7 mouse cellular contexts compared by ENCODE assay signal in the genomic region with DNA sequence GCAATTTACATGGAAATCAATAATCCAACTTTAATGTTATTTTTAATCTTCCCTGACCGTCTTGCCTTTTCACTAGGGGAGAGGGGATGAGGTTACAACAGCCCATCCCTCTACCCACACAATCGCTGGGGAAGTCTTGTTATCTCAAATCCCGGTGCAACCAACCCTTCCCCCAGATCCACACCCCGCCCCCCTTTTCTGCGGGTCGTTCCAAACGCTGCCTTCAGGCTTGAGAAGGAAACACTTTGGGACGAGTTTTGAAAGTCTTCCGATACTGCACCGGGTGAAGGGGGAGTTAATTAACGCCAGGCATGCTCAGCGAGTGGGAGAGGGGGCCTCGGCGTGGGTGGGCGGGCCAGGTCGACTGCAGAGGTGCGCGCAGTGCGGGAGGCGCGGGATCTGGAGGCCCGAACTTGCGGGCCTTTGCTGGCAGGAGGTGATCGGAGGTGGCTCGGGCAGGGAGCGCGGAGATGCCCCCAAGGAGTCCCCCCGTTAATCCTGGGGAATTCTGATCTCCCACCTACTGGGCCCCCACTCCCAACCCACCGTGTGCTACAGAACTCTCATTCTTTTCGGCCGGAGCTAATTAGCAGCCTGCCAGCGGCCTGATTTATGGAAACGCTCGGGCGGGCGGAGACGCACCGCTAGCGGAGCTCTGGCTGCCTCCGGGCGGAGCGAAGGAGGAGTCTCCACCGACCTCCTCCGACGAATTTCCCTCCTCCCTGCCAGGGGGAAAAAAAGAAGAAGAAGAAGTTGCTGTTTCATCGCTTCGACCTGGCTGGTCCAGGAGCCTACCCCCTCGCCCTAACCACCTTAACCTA. TPM values are rescaled to one million over a fixed set of nuclear protein-coding genes. Genes with fewer than 3 reads are reported as not detected.
DNase-seq lines count a peak whose midpoint lies in the region; ATAC-seq lines count a peak whose summit lies in the region.

No protein-coding gene starts in this region.

- no peaks in the 10 kb centered on the region for H3K36me3 ChIP-seq in limb, embryonic 10.5 days
- H3K36me3 ChIP-seq in midbrain, embryonic 11.5 days (ENCODE audit: control insufficient read depth, insufficient read depth, low read length) = no peaks in the 10 kb centered on the region

- peak overlapping the region; percentile 62 for H3K4me3 ChIP-seq in limb, embryonic 10.5 days
- peak overlapping the region; percentile 36 for H3K4me3 ChIP-seq in midbrain, embryonic 11.5 days (ENCODE audit: low read depth, low read length)

- peak overlapping the region; percentile 65 for H3K9ac ChIP-seq in midbrain, embryonic 11.5 days (ENCODE audit: low read length)

- H3K4me2 ChIP-seq in midbrain, embryonic 11.5 days = peak overlapping the region; percentile 69

- intact Hi-C loops in heart, postnatal 14 days (cut with DNase I) = loop anchor here (5.0 to 10.0 kb wide), 4 partner anchors 44 to 1757 kb away; no protein-coding TSS in a partner anchor

- H3K9me3 ChIP-seq in limb, embryonic 10.5 days (replicated peaks) = no peaks in the 10 kb centered on the region
- H3K9me3 ChIP-seq in midbrain, embryonic 11.5 days (ENCODE audit: control insufficient read depth, low read length) = no peaks in the 10 kb centered on the region

- H3K27me3 ChIP-seq in limb, embryonic 10.5 days (ENCODE audit: low read depth, poor library complexity, severe bottlenecking) = peaks cover 100% of the 10 kb centered on the region
- peaks cover 85% of the 10 kb centered on the region for H3K27me3 ChIP-seq in midbrain, embryonic 11.5 days (ENCODE audit: control insufficient read depth, insufficient read depth, low read length)

- peak; percentile 60 for ATAC-seq in midbrain, embryonic 11.5 days (ENCODE audit: low FRiP score)

- H3K27ac ChIP-seq in limb, embryonic 10.5 days = peak overlapping the region; percentile 75
- peak overlapping the region; percentile 83 for H3K27ac ChIP-seq in midbrain, embryonic 11.5 days (ENCODE audit: low read depth, low read length)

- H3K4me1 ChIP-seq in limb, embryonic 10.5 days = peaks cover 57% of the 10 kb centered on the region
- peaks cover 14% of the 10 kb centered on the region for H3K4me1 ChIP-seq in midbrain, embryonic 11.5 days (ENCODE audit: control insufficient read depth, insufficient read depth, low read length)

- under 1% methylated on average over 48 of the region's 48 CpGs for WGBS in limb, embryonic 10.5 days
- WGBS in midbrain, embryonic 11.5 days = under 1% methylated on average over 48 of the region's 48 CpGs

- peak; percentile 80 for DNase-seq in ZHBTc4 (ENCODE audit: low read depth, low spot score)
- DNase-seq in embryo, embryonic 10 days (ENCODE audit: low spot score) = peak; percentile 86
- DNase-seq in heart, postnatal 14 days = peak; percentile 53 to 56
- DNase-seq in limb, embryonic 10.5 days (ENCODE audit: low spot score) = peak; percentile 88
- DNase-seq in midbrain, embryonic 11.5 days (ENCODE audit: low spot score, missing footprints) = peak; percentile 97
- DNase-seq in urinary bladder, postnatal 25 days (ENCODE audit: low spot score) = peak; percentile 71
- DNase-seq in cerebellum, adult 8-10 months = no peak

RNA-seq across cellular contexts. Expression of gene Nr2f2, which starts 35.1 kb away (rescaled TPM):
- total RNA-seq in heart, postnatal 14 days (2021) = 10 to 100 TPM; 24.8 to 26.9 TPM
- 48.0 and 56.8 TPM in 2 replicates for polyA plus RNA-seq in limb, embryonic 10.5 days (2016; fragmentation: Nextera tagmentation; extraction: Ambion mirVana)
- polyA plus RNA-seq in midbrain, embryonic 11.5 days (2014; fragmentation: Nextera tagmentation; extraction: Ambion mirVana) = 114 and 122 TPM in 2 replicates
